Mouse (Mus musculus) intestine, embryonic 15.5 days (tissue): ENCODE measurements around the gene Dip2b. TPM values are rescaled to one million over a fixed set of nuclear protein-coding genes. Genes with fewer than 3 reads are reported as not detected.

Source experiments
- ATAC-seq: fragments of 200-750 bp; cut with Nextera tagmentation; 2 replicates; pipeline ENCODE4 v1.8.0; 2017; ENCODE audit warnings: moderate TSS enrichment, moderate library complexity
- H3K27ac ChIP-seq: fragments of 300-500 bp; sonication (generic); 2 replicates; pipeline ENCODE4 v1.5.1; 2015; ENCODE audit warnings: mild to moderate bottlenecking, inconsistent platforms
- H3K27me3 ChIP-seq: fragments of 300-500 bp; sonication (generic); replicated peaks from 2 replicates; pipeline ENCODE4 v1.6.1; 2015; ENCODE audit warnings: inconsistent platforms
- H3K36me3 ChIP-seq: fragments of 300-500 bp; sonication (generic); 2 replicates; pipeline ENCODE4 v1.6.1; 2015; ENCODE audit warnings: inconsistent platforms
- H3K4me1 ChIP-seq: fragments of 300-500 bp; sonication (generic); replicated peaks from 2 replicates; pipeline ENCODE4 v1.6.1; 2015; ENCODE audit warnings: inconsistent platforms
- H3K4me2 ChIP-seq: fragments of 300-500 bp; sonication (generic); replicated peaks from 2 replicates; pipeline ENCODE4 v1.6.1; 2015; ENCODE audit warnings: mild to moderate bottlenecking, inconsistent platforms
- H3K4me3 ChIP-seq: fragments of 300-500 bp; sonication (generic); replicated peaks from 2 replicates; pipeline ENCODE4 v1.5.1; 2015; ENCODE audit warnings: inconsistent platforms
- H3K9ac ChIP-seq: fragments of 300-500 bp; sonication (generic); 2 replicates; pipeline ENCODE4 v1.6.1; 2015; ENCODE audit warnings: inconsistent platforms
- H3K9me3 ChIP-seq: fragments of 300-500 bp; sonication (generic); 2 replicates; pipeline ENCODE4 v1.6.1; 2016; ENCODE audit warnings: inconsistent platforms
- WGBS: fragments of 180-500 bp; shearing (Covaris S2); methylation state at CpG from one replicate; pipeline ENCODE4 v1.1.7; 2015; 5-methylcytosine and 5-hydroxymethylcytosine counted together
- polyA plus RNA-seq: library from polyadenylated mRNA; unstranded; fragments of >200 nt; fragmentation: Nextera tagmentation; extraction: Ambion mirVana; gene quantifications from 2 replicates; pipeline ENCODE4 v1.2.1, GENCODE M21; 2015

Gene Dip2b
- polyA plus RNA-seq, 1 experiment from 2014 or later = 7.6 TPM

DNA sequence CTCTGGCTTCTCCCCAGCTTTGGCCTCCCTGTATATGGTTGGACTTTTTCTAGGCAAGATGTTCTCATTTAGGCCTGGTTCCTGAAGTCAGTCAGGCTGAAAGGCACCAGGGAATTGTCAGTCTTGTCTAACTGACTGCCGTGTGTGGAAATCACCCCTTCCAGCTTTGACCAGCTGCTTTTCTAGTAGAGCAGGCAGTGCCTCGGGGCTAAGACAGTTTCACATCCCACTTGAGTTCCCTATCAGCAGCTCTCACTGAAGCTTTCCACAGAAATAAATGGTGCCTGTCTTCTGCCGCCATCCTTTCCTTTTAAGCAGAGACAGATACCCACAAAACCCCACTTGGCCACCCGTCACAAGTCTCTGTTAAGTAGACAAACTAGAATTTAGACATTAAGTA, 112.1 kb downstream of the Dip2b start:
- peaks cover 9% of the 10 kb centered on the region for H3K36me3 ChIP-seq
- H3K9me3 ChIP-seq = no peaks in the 10 kb centered on the region
- no peak for ATAC-seq
- H3K27ac ChIP-seq = no peak overlapping the region
- no peak overlapping the region for H3K4me3 ChIP-seq
- H3K27me3 ChIP-seq = no peaks in the 10 kb centered on the region
- 0 out of 2 replicates have a peak, but pooled peaks cover 3% of the 10 kb centered on the region for H3K4me1 ChIP-seq
- 74% methylated on average over 4 of the region's 4 CpGs for WGBS
- H3K9ac ChIP-seq = no peak overlapping the region
- H3K4me2 ChIP-seq = no peak overlapping the region

GRCm38 (mm10) chr15:100152321-100152720, 113.9 kb downstream of the Dip2b start:
- 93% methylated on average over 3 of the region's 3 CpGs for WGBS
- Histone ChIP-seq H3K9me3 (no peaks in the 10 kb centered on the region), H3K9ac (no peak overlapping the region), H3K4me1 (no peaks in the 10 kb centered on the region), H3K27me3 (no peaks in the 10 kb centered on the region), H3K4me3 (no peak overlapping the region), H3K4me2 (no peak overlapping the region), H3K27ac (no peak overlapping the region), H3K36me3 (peaks cover 9% of the 10 kb centered on the region)
- no peak for ATAC-seq

DNA sequence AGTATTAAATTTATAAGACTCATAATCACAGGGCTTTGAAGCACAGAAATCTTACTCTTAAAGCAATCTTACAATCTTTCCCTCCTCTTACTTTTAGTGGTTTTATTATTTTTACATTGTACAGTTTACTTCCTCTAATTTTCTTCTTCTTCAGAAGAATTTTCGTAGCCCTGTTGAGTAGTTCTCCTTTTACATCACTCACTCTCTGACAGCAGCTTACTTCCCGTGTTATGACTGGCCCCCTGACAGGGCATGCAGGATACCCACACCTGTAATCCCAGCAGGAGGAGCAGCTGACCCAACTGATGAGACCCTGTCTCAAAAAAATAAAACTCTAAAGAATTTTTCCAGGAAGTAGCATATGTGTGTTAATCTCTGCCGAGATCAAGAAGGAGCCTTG, 114.6 kb downstream of the Dip2b start:
- Histone ChIP-seq H3K27me3 (no peaks in the 10 kb centered on the region), H3K9me3 (no peaks in the 10 kb centered on the region), H3K4me3 (no peak overlapping the region), H3K4me1 (no peaks in the 10 kb centered on the region), H3K27ac (no peak overlapping the region), H3K36me3 (peaks cover 9% of the 10 kb centered on the region), H3K9ac (no peak overlapping the region), H3K4me2 (no peak overlapping the region)
- ATAC-seq = no peak
- 65% methylated on average over 3 of the region's 3 CpGs for WGBS

GRCm38 (mm10) chr15:100156095-100156707, 117.7 kb downstream of the Dip2b start:
- no peaks in the 10 kb centered on the region for H3K9me3 ChIP-seq
- H3K27ac ChIP-seq = peak overlapping the region; percentile 22; the same call in 1 of the 2 replicates
- no peaks in the 10 kb centered on the region for H3K4me1 ChIP-seq
- no peak overlapping the region for H3K4me3 ChIP-seq
- H3K9ac ChIP-seq = no peak overlapping the region
- no peak overlapping the region for H3K4me2 ChIP-seq
- no peaks in the 10 kb centered on the region for H3K27me3 ChIP-seq
- 75% methylated on average over 4 of the region's 4 CpGs for WGBS
- H3K36me3 ChIP-seq = peaks cover 11% of the 10 kb centered on the region
- peak; percentile 97 for ATAC-seq

- Histone ChIP-seq H3K4me1 (no peaks in the 10 kb centered on the region), H3K36me3 (peaks cover 11% of the 10 kb centered on the region), H3K9ac (no peak overlapping the region), H3K27me3 (no peaks in the 10 kb centered on the region), H3K4me2 (no peak overlapping the region), H3K4me3 (no peak overlapping the region), H3K27ac (peak overlapping the region; percentile 72), H3K9me3 (no peaks in the 10 kb centered on the region)
- ATAC-seq = peak; percentile 82
- WGBS = 82% methylated on average over 10 of the region's 10 CpGs
Observed at GRCm38 (mm10) chr15:100156781-100157470, 118.5 kb downstream of the Dip2b start.

- Histone ChIP-seq H3K4me3 (no peak overlapping the region), H3K9ac (no peak overlapping the region), H3K27me3 (no peaks in the 10 kb centered on the region), H3K27ac (no peak overlapping the region), H3K9me3 (no peaks in the 10 kb centered on the region), H3K4me2 (no peak overlapping the region), H3K4me1 (no peaks in the 10 kb centered on the region), H3K36me3 (peaks cover 16% of the 10 kb centered on the region)
- ATAC-seq = no peak
- 88% methylated on average over 10 of the region's 10 CpGs for WGBS
Observed at GRCm38 (mm10) chr15:100158985-100159384, 120.5 kb downstream of the Dip2b start.

DNA sequence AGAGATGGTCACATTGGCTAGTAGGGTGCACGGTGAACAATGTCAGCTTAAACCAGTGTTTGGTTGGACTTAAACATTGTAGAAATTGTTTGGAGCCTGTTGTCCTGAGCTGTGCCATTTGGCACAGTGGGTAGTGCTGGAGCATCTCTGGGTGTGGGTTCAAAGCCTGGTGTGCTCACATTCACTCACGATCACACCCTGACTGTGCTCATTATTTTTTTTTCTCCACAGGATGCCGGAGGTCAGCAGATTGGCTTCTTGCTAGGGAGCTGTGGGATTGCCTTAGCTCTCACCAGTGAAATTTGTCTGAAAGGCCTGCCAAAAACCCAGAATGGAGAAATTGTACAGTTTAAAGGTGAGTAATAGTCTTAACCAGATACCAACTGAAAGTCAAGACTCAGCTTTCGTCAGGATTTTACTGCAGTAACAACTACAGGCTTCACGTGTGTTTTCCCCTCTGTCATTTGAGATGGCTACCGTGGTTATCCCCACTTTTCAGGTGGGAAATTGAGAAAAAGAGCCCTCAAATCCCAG, 123.3 kb downstream of the Dip2b start:
- Histone ChIP-seq H3K4me1 (no peaks in the 10 kb centered on the region), H3K27ac (no peak overlapping the region), H3K36me3 (peaks cover 11% of the 10 kb centered on the region; the same call in 1 of the 2 replicates), H3K9me3 (no peaks in the 10 kb centered on the region), H3K4me2 (no peak overlapping the region), H3K4me3 (no peak overlapping the region), H3K27me3 (no peaks in the 10 kb centered on the region), H3K9ac (no peak overlapping the region)
- WGBS = 92% methylated on average over 6 of the region's 6 CpGs
- ATAC-seq = no peak

- 81% methylated on average over 3 of the region's 3 CpGs for WGBS
- peaks cover 11% of the 10 kb centered on the region; the same call in 1 of the 2 replicates for H3K36me3 ChIP-seq
- H3K9me3 ChIP-seq = no peaks in the 10 kb centered on the region
- no peaks in the 10 kb centered on the region for H3K27me3 ChIP-seq
- no peak overlapping the region for H3K27ac ChIP-seq
- no peak overlapping the region for H3K4me2 ChIP-seq
- no peak overlapping the region for H3K4me3 ChIP-seq
- no peak for ATAC-seq
- no peak overlapping the region for H3K9ac ChIP-seq
- H3K4me1 ChIP-seq = no peaks in the 10 kb centered on the region
Observed at GRCm38 (mm10) chr15:100163381-100164051, 125.1 kb downstream of the Dip2b start.

DNA sequence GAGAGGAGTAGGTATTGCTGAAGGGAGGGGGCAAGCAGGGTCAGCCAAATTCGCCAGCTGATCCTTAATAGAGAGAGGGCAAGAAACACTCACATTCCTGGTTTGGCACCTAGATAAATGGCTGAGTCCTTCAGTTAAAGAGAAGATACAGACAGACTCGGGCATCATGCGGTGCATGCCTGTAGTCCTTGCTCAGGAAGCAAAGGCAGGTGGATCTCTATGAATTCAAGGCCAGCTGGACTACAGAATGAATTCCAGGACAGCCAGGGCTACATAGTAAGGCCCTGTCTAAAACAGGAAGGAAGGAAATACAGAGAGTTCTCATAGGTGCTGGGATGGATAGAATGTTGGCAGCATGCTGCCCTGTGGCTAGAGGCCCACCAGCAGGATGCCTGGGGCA, 128.0 kb downstream of the Dip2b start:
- H3K9me3 ChIP-seq = no peaks in the 10 kb centered on the region
- WGBS = 76% methylated on average over 3 of the region's 3 CpGs
- H3K36me3 ChIP-seq = peaks cover 17% of the 10 kb centered on the region; the same call in 1 of the 2 replicates
- no peak overlapping the region for H3K27ac ChIP-seq
- no peaks in the 10 kb centered on the region for H3K27me3 ChIP-seq
- no peak for ATAC-seq
- no peak overlapping the region for H3K4me3 ChIP-seq
- H3K4me2 ChIP-seq = no peak overlapping the region
- no peaks in the 10 kb centered on the region for H3K4me1 ChIP-seq
- no peak overlapping the region for H3K9ac ChIP-seq

DNA sequence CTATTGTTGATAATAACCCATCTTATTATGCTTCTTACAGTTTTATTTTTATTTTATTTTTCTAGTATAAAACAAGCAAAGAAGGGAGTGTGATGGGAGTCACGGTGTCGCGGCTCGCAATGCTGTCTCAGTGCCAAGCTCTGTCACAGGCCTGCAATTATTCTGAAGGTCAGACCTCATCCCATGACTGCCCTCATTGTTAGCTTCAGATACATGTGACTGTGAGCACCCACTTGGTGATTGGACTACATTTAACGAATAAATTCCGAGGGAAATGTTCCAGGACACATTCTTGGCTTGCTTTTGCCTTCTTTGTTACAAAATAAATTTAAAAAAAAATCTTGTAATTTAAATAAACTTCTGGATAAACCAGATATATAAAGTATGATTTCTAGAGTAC, 129.3 kb downstream of the Dip2b start:
- Histone ChIP-seq H3K4me1 (no peaks in the 10 kb centered on the region), H3K4me2 (no peak overlapping the region), H3K4me3 (no peak overlapping the region), H3K27me3 (no peaks in the 10 kb centered on the region), H3K36me3 (peaks cover 17% of the 10 kb centered on the region; the same call in 1 of the 2 replicates), H3K9me3 (no peaks in the 10 kb centered on the region), H3K27ac (no peak overlapping the region), H3K9ac (no peak overlapping the region)
- 86% methylated on average over 6 of the region's 6 CpGs for WGBS
- ATAC-seq = no peak

DNA sequence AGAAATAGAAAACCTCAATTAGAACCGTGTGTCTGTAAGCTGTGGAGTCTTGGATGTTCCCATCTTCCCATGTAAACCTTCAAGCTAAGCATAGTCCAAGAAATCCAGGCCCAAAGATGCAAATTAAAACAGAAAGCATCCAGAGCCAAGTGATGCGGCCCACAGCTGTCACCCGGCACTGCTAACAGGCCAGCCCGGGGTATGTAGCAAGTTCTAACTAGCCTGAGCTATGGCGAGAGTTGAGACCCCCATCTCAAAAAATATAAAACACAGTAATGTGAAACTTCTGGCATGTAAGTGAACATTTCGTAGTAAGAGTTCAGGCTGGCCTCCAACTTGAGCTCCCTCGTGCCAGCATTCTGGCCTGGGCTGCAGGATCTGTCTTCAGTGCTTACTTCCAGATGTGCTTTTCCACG, 129.7 kb downstream of the Dip2b start:
- no peaks in the 10 kb centered on the region for H3K27me3 ChIP-seq
- no peak overlapping the region for H3K9ac ChIP-seq
- no peak for ATAC-seq
- no peak overlapping the region for H3K27ac ChIP-seq
- 85% methylated on average over 8 of the region's 8 CpGs for WGBS
- H3K36me3 ChIP-seq = peaks cover 17% of the 10 kb centered on the region; the same call in 1 of the 2 replicates
- H3K9me3 ChIP-seq = no peaks in the 10 kb centered on the region
- no peaks in the 10 kb centered on the region for H3K4me1 ChIP-seq
- no peak overlapping the region for H3K4me3 ChIP-seq
- no peak overlapping the region for H3K4me2 ChIP-seq

DNA sequence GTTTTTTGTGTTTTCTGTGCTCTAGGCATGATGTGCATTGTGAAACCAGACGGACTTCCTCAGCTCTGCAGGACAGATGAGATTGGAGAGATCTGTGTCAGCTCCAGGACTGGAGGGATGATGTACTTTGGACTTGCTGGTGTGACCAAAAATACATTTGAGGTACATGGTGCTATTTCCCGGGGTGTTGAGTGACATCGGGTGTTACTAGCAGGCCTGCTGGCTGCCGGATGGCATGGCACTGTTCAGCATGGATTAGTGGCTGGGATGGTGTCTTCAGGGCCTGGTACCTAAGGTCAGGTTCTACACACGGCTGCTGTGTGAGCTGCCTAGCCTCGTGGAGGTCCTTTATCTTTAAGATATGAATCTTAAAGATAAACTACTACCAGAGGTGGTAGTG, 136.7 kb downstream of the Dip2b start:
- Histone ChIP-seq H3K4me1 (no peaks in the 10 kb centered on the region), H3K4me3 (no peak overlapping the region), H3K9me3 (no peaks in the 10 kb centered on the region), H3K27me3 (no peaks in the 10 kb centered on the region), H3K4me2 (no peak overlapping the region), H3K27ac (no peak overlapping the region), H3K9ac (no peak overlapping the region), H3K36me3 (peaks cover 18% of the 10 kb centered on the region; the same call in 1 of the 2 replicates)
- ATAC-seq = no peak
- WGBS = 74% methylated on average over 6 of the region's 6 CpGs
